Mouse (Mus musculus): ENCODE data around the gene Ube2q2. TPM values are rescaled to one million over a fixed set of nuclear protein-coding genes. Genes with fewer than 3 reads are reported as not detected.

Ube2q2 gene
- polyA plus RNA-seq, 1 experiment from 2014 or later, result 24.8 TPM

DNA sequence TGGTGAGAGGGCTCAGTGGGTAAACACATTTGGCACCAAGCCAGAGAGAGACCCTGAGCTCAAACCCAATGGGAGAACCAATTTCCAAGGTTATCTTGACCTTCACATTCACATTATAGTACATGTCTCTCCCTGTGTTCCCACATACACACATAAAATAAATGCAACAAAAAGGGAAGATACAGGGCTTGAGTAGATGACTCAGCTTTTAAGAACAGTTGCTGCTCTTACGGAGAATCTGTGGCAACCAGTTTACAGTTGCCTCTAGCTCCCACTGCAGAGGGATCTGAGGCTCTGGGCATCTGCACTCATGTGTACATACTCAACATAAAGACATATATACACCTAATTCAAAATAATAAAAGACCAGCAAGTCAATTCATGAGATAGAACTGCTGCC lies 49.6 kb downstream of the Ube2q2 start:
- 94% methylated on average over 1 of the region's 1 CpGs for WGBS
- no peak for ATAC-seq (ENCODE audit: insufficient number of reproducible peaks, insufficient read depth, low FRiP score, low read depth)
- H3K27ac ChIP-seq (ENCODE audit: low read length), result no peak overlapping the region
- no peaks in the 10 kb centered on the region for H3K27me3 ChIP-seq (ENCODE audit: control insufficient read depth, insufficient read depth, low read length)
- no peaks in the 10 kb centered on the region for H3K4me1 ChIP-seq (ENCODE audit: control insufficient read depth, insufficient read depth, low read length)
- no peak overlapping the region for H3K4me2 ChIP-seq (replicated peaks; ENCODE audit: low read depth, low read length)
- H3K36me3 ChIP-seq (ENCODE audit: control insufficient read depth, insufficient read depth, low read length), result peaks cover 5% of the 10 kb centered on the region
- H3K9ac ChIP-seq (replicated peaks; ENCODE audit: low read depth, low read length), result no peak overlapping the region
- no peaks in the 10 kb centered on the region for H3K9me3 ChIP-seq (ENCODE audit: control insufficient read depth, low read depth, low read length)
- no peak overlapping the region for H3K4me3 ChIP-seq (ENCODE audit: low read depth, low read length)

- Histone ChIP-seq H3K4me1 (ENCODE audit: control insufficient read depth, insufficient read depth, low read length) (no peaks in the 10 kb centered on the region), H3K4me3 (ENCODE audit: low read depth, low read length) (no peak overlapping the region), H3K9me3 (ENCODE audit: control insufficient read depth, low read depth, low read length) (no peaks in the 10 kb centered on the region), H3K27ac (ENCODE audit: low read length) (no peak overlapping the region), H3K36me3 (ENCODE audit: control insufficient read depth, insufficient read depth, low read length) (peaks cover 5% of the 10 kb centered on the region), H3K27me3 (ENCODE audit: control insufficient read depth, insufficient read depth, low read length) (no peaks in the 10 kb centered on the region), H3K9ac (replicated peaks; ENCODE audit: low read depth, low read length) (no peak overlapping the region), H3K4me2 (replicated peaks; ENCODE audit: low read depth, low read length) (no peak overlapping the region)
- 80% methylated on average over 2 of the region's 2 CpGs for WGBS
- no peak for ATAC-seq (ENCODE audit: insufficient number of reproducible peaks, insufficient read depth, low FRiP score, low read depth)
Observed at GRCm38 (mm10) chr9:55199348-55199747, 50.7 kb downstream of the Ube2q2 start.

GRCm38 (mm10) chr9:55208458-55208789 lies 59.8 kb downstream of the Ube2q2 start:
- H3K9me3 ChIP-seq (ENCODE audit: control insufficient read depth, low read depth, low read length), result no peaks in the 10 kb centered on the region
- peak; percentile 29; the same call in 1 of the 2 replicates for ATAC-seq (ENCODE audit: insufficient number of reproducible peaks, insufficient read depth, low FRiP score, low read depth)
- 0 out of 2 replicates have a peak, but pooled peaks cover 3% of the 10 kb centered on the region for H3K36me3 ChIP-seq (ENCODE audit: control insufficient read depth, insufficient read depth, low read length)
- peak overlapping the region; percentile 82 for H3K27ac ChIP-seq (ENCODE audit: low read length)
- peak overlapping the region; percentile 79 for H3K4me3 ChIP-seq (ENCODE audit: low read depth, low read length)
- peak overlapping the region; percentile 78; the same call in 1 of the 2 replicates for H3K9ac ChIP-seq (replicated peaks; ENCODE audit: low read depth, low read length)
- peaks cover 13% of the 10 kb centered on the region for H3K4me1 ChIP-seq (ENCODE audit: control insufficient read depth, insufficient read depth, low read length)
- no peaks in the 10 kb centered on the region for H3K27me3 ChIP-seq (ENCODE audit: control insufficient read depth, insufficient read depth, low read length)
- H3K4me2 ChIP-seq (replicated peaks; ENCODE audit: low read depth, low read length), result peak overlapping the region; percentile 52
- WGBS, result 3% methylated on average over 2 of the region's 2 CpGs

DNA sequence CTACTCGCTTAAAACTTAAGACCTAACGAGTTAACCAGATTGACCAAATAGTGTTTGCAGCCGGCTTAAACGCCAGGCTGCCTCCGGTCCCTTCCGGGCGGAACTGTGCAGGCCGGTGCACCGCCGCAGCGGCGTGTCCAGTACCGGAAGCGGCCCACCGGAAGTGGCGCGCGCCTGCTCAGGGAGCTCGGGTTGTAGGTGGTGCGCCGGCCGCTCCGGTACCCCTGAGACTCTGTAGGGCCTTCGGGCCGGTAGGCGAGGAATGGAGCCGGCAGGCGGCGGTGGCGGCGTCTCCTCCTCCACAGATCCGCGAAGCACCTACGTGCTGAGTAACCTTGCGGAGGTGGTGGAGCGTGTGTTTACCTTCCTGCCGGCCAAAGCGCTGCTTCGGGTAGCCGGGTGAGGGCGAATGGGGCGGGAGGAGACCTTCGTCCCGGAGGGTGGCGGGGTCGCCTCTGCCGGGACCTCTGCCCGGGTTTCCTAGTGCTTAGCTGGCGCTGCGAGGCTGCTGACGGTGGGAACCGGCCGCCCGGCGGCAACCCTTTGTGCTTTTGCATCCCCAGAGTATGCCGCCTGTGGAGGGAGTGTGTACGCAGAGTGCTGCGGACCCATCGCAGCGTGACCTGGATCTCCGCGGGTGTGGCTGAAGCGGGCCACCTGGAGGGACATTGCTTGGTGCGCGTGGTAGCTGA lies 60.3 kb downstream of the Ube2q2 start, which contains the start of gene Fbxo22:
Gene Fbxo22, plus strand, starts transcription at position 136 of the 692 bp plus-strand sequence.
- H3K4me1 ChIP-seq (ENCODE audit: control insufficient read depth, insufficient read depth, low read length), result peaks cover 13% of the 10 kb centered on the region
- WGBS, result 0% methylated on average over 62 of the region's 65 CpGs
- ATAC-seq (ENCODE audit: insufficient number of reproducible peaks, insufficient read depth, low FRiP score, low read depth), result peak; percentile 96
- H3K27me3 ChIP-seq (ENCODE audit: control insufficient read depth, insufficient read depth, low read length), result no peaks in the 10 kb centered on the region
- peaks cover 5% of the 10 kb centered on the region for H3K36me3 ChIP-seq (ENCODE audit: control insufficient read depth, insufficient read depth, low read length)
- H3K9me3 ChIP-seq (ENCODE audit: control insufficient read depth, low read depth, low read length), result no peaks in the 10 kb centered on the region
- peak within 1 kb of the TSS; percentile 78 for H3K9ac ChIP-seq (replicated peaks; ENCODE audit: low read depth, low read length)
- peak within 1 kb of the TSS; percentile 52 for H3K4me2 ChIP-seq (replicated peaks; ENCODE audit: low read depth, low read length)
- peak within 1 kb of the TSS; percentile 82 for H3K27ac ChIP-seq (ENCODE audit: low read length)
- peak within 1 kb of the TSS; percentile 79 for H3K4me3 ChIP-seq (ENCODE audit: low read depth, low read length)

DNA sequence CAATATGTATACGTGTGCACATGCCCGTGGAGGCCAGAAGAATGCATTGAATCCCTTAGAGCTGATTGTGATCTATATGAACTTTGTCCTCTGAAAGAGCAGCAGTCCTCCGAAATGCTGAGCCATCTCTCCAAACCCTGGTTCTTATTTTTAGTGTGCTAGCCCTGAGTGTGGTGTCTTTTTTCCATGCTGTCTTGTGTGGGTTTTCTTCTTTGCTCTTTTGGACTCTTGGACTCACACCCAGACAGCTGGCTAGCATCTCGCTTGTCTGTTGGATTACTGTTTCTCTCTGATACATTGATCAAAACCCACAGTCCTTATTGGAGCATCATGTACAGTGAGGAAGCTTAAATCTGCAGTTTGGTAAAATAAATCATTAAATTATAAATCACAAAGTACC lies 63.0 kb downstream of the Ube2q2 start:
- no peak overlapping the region for H3K4me3 ChIP-seq (ENCODE audit: low read depth, low read length)
- H3K9ac ChIP-seq (replicated peaks; ENCODE audit: low read depth, low read length), result no peak overlapping the region
- 63% methylated on average over 4 of the region's 4 CpGs for WGBS
- peaks cover 28% of the 10 kb centered on the region for H3K36me3 ChIP-seq (ENCODE audit: control insufficient read depth, insufficient read depth, low read length)
- peaks cover 13% of the 10 kb centered on the region for H3K4me1 ChIP-seq (ENCODE audit: control insufficient read depth, insufficient read depth, low read length)
- H3K9me3 ChIP-seq (ENCODE audit: control insufficient read depth, low read depth, low read length), result no peaks in the 10 kb centered on the region
- no peak overlapping the region for H3K27ac ChIP-seq (ENCODE audit: low read length)
- no peak for ATAC-seq (ENCODE audit: insufficient number of reproducible peaks, insufficient read depth, low FRiP score, low read depth)
- H3K27me3 ChIP-seq (ENCODE audit: control insufficient read depth, insufficient read depth, low read length), result no peaks in the 10 kb centered on the region
- no peak overlapping the region for H3K4me2 ChIP-seq (replicated peaks; ENCODE audit: low read depth, low read length)

DNA sequence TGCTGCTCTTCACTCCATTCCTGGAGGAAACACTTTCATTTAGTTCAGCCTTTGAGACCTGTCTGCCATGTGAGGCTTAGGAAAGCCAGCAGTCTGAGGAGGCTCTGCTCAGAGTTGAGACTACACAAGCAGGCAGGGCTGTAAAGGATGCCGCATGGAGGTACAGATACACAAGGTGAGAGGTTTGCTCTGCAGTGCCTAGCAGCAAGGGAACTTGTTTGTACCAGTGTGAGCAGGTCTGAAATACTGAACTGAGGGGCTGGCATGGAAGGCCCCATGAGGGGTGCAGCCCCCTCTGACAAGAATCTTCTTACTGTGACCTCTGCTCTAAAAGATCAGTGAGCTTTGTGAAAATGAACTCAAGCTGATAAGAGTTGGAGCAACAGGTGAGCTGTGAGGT lies 64.7 kb downstream of the Ube2q2 start:
- ATAC-seq (ENCODE audit: insufficient number of reproducible peaks, insufficient read depth, low FRiP score, low read depth), result no peak
- peaks cover 46% of the 10 kb centered on the region for H3K36me3 ChIP-seq (ENCODE audit: control insufficient read depth, insufficient read depth, low read length)
- H3K27ac ChIP-seq (ENCODE audit: low read length), result no peak overlapping the region
- no peaks in the 10 kb centered on the region for H3K9me3 ChIP-seq (ENCODE audit: control insufficient read depth, low read depth, low read length)
- H3K4me1 ChIP-seq (ENCODE audit: control insufficient read depth, insufficient read depth, low read length), result peaks cover 13% of the 10 kb centered on the region
- no peaks in the 10 kb centered on the region for H3K27me3 ChIP-seq (ENCODE audit: control insufficient read depth, insufficient read depth, low read length)
- H3K9ac ChIP-seq (replicated peaks; ENCODE audit: low read depth, low read length), result no peak overlapping the region
- no peak overlapping the region for H3K4me2 ChIP-seq (replicated peaks; ENCODE audit: low read depth, low read length)
- no peak overlapping the region for H3K4me3 ChIP-seq (ENCODE audit: low read depth, low read length)
- 81% methylated on average over 1 of the region's 1 CpGs for WGBS

GRCm38 (mm10) chr9:55215056-55215455 lies 66.4 kb downstream of the Ube2q2 start:
- Histone ChIP-seq H3K9me3 (ENCODE audit: control insufficient read depth, low read depth, low read length) (no peaks in the 10 kb centered on the region), H3K4me3 (ENCODE audit: low read depth, low read length) (no peak overlapping the region), H3K9ac (replicated peaks; ENCODE audit: low read depth, low read length) (no peak overlapping the region), H3K27ac (ENCODE audit: low read length) (no peak overlapping the region), H3K27me3 (ENCODE audit: control insufficient read depth, insufficient read depth, low read length) (no peaks in the 10 kb centered on the region), H3K4me1 (ENCODE audit: control insufficient read depth, insufficient read depth, low read length) (peaks cover 7% of the 10 kb centered on the region; the same call in 1 of the 2 replicates), H3K4me2 (replicated peaks; ENCODE audit: low read depth, low read length) (no peak overlapping the region), H3K36me3 (ENCODE audit: control insufficient read depth, insufficient read depth, low read length) (peaks cover 61% of the 10 kb centered on the region)
- ATAC-seq (ENCODE audit: insufficient number of reproducible peaks, insufficient read depth, low FRiP score, low read depth), result no peak
- 89% methylated on average over 3 of the region's 3 CpGs for WGBS

DNA sequence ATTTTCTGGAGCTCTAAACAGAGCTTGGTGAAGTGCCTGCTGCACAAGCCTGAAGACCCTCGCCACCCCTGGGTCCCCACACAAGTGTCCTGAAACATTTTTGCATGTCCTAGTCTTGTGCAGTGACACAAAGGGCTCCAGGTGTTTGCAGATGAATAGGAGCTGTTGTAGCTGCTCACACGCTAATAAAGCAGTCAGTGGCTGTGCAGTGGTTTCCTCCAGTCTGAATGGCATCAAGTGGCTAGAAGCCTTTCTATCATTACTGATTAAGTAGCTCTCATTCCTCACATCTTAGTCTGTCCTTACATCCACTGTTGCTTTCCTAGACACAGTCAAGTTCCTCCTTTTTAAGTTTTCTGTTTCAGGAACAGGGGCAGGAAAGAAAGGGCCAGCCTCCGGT lies 67.0 kb downstream of the Ube2q2 start:
- Histone ChIP-seq H3K27me3 (ENCODE audit: control insufficient read depth, insufficient read depth, low read length) (no peaks in the 10 kb centered on the region), H3K4me1 (ENCODE audit: control insufficient read depth, insufficient read depth, low read length) (peaks cover 2% of the 10 kb centered on the region; the same call in 1 of the 2 replicates), H3K9ac (replicated peaks; ENCODE audit: low read depth, low read length) (no peak overlapping the region), H3K36me3 (ENCODE audit: control insufficient read depth, insufficient read depth, low read length) (peaks cover 63% of the 10 kb centered on the region), H3K27ac (ENCODE audit: low read length) (no peak overlapping the region), H3K4me2 (replicated peaks; ENCODE audit: low read depth, low read length) (no peak overlapping the region), H3K9me3 (ENCODE audit: control insufficient read depth, low read depth, low read length) (no peaks in the 10 kb centered on the region), H3K4me3 (ENCODE audit: low read depth, low read length) (no peak overlapping the region)
- ATAC-seq (ENCODE audit: insufficient number of reproducible peaks, insufficient read depth, low FRiP score, low read depth), result no peak
- WGBS, result 87% methylated on average over 3 of the region's 3 CpGs

DNA sequence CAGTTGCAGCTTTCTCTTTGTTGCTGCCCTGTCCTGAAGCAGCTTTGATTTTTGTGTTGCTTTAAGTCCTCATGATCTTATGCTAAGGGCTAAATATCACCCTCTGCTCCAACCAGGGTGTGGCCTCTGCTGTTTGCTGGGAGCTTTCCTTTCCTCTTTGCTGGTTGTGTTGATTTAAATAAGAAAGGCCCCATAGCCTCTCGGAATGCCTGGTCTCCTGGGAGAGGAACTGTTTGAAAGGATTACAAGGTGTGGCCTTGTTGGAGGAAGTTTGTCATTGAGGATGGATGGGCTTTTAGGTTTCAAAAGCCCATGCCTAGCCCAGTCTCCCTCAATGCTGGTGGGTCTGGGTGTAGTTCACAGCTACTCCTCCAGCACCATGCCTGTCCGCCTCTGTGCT lies 67.4 kb downstream of the Ube2q2 start:
- H3K9ac ChIP-seq (replicated peaks; ENCODE audit: low read depth, low read length), result no peak overlapping the region
- H3K4me1 ChIP-seq (ENCODE audit: control insufficient read depth, insufficient read depth, low read length), result peaks cover 2% of the 10 kb centered on the region; the same call in 1 of the 2 replicates
- H3K9me3 ChIP-seq (ENCODE audit: control insufficient read depth, low read depth, low read length), result no peaks in the 10 kb centered on the region
- no peak overlapping the region for H3K4me3 ChIP-seq (ENCODE audit: low read depth, low read length)
- peaks cover 63% of the 10 kb centered on the region for H3K36me3 ChIP-seq (ENCODE audit: control insufficient read depth, insufficient read depth, low read length)
- H3K27me3 ChIP-seq (ENCODE audit: control insufficient read depth, insufficient read depth, low read length), result no peaks in the 10 kb centered on the region
- no peak overlapping the region for H3K27ac ChIP-seq (ENCODE audit: low read length)
- no peak overlapping the region for H3K4me2 ChIP-seq (replicated peaks; ENCODE audit: low read depth, low read length)
- no peak for ATAC-seq (ENCODE audit: insufficient number of reproducible peaks, insufficient read depth, low FRiP score, low read depth)
- WGBS, result 76% methylated on average over 2 of the region's 2 CpGs
